Mouse (Mus musculus): ENCODE data around the gene Amn1. TPM values are rescaled to one million over a fixed set of nuclear protein-coding genes. Genes with fewer than 3 reads are reported as not detected.
A peak's percentile ranks its signal among the peaks of the same experiment; 100 is the strongest.
"Not testable (repeated sequence)": the region's sequence is repeated elsewhere in the genome, so short reads cannot be mapped to it uniquely, and the experiment has no call there.

The Amn1 gene
- polyA plus RNA-seq, 1 experiment from 2014 or later, result 31.2 TPM

DNA sequence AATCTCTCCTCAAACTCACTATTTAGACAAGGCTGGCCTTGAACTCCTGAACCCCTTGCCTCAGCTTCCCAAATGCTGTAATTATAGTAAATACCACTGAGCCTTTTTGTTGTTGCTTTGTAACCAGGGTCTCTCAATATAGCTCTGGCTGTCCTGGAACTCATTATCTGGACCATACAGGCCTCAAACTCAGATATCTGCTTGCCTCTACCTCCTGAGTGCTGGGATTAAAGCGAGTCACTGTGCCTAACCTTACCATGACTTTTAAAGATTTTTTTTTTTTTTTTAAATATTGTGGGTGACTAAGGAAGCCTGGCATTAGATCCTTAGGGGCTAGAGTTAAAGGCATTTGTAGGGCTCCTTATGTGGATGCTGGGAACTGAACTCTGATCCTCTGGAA, 4.5 kb downstream of the Amn1 start:
- 96% methylated on average over 1 of the region's 1 CpGs for WGBS
- H3K4me1 ChIP-seq, result peaks cover 18% of the 10 kb centered on the region
- peaks cover 4% of the 10 kb centered on the region; the same call in 1 of the 2 replicates for H3K9me3 ChIP-seq (replicated peaks)
- H3K9ac ChIP-seq, result no peak overlapping the region
- no peak overlapping the region for H3K4me2 ChIP-seq
- no peak overlapping the region for H3K4me3 ChIP-seq (replicated peaks)
- H3K36me3 ChIP-seq, result peaks cover 48% of the 10 kb centered on the region
- no peak for ATAC-seq (replicated peaks; ENCODE audit: low FRiP score)
- H3K27me3 ChIP-seq, result no peaks in the 10 kb centered on the region
- no peak overlapping the region for H3K27ac ChIP-seq

DNA sequence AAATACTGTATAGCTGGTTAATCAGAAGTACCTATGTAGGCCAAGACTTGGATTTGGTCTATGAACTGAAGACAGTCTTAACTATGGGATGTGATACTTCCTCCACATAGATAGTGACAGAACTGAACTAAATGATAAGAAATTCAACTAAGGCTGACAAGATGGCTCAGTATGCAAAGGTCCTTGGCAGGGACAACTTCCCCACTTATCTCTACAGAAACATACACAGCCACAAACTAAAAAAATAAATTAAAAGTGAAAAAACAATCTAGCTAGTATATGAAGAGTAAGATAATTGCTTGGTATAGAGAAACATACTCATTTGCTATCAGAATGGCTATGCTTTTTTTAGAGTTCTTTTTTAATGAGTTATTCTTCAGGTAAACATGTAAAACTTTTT, 9.4 kb downstream of the Amn1 start:
- Histone ChIP-seq H3K4me1 (no peaks in the 10 kb centered on the region), H3K4me3 (replicated peaks) (no peak overlapping the region), H3K36me3 (peaks cover 91% of the 10 kb centered on the region), H3K27me3 (no peaks in the 10 kb centered on the region), H3K4me2 (no peak overlapping the region), H3K9me3 (replicated peaks) (peaks cover 7% of the 10 kb centered on the region), H3K27ac (no peak overlapping the region), H3K9ac (no peak overlapping the region)
- ATAC-seq (replicated peaks; ENCODE audit: low FRiP score), result no peak

DNA sequence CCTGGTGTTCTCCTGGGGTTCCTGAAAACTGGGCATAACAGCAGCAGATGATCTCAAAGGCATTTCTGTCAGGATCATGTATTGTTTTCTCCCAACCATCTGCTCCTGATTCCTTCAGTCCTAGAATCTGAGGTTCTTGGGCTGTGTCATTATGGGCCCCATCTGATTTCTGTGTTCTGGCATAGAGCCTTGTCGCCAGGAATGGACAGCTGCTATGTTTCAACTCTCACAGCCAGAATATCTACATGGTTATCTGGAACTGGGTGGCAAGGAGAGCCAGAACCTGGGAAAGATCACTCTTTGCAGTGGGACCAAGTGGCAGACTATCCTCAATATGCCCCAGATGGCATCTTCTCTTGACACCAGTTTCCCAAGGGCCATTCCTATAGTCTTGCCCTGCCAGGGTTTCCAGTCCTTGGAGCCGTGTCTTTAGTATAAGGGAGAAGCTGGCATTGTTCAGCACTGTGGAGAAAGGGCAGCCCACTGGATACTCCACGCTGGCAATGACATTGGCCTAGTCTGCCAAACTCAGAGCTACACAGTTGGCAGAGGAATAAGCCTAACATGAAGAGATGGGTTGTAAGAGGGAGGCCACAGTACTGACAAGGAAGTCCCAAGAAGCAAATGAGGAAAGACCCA, 13.5 kb downstream of the Amn1 start:
- peaks cover 68% of the 10 kb centered on the region for H3K36me3 ChIP-seq
- no peaks in the 10 kb centered on the region for H3K4me1 ChIP-seq
- H3K9ac ChIP-seq, result no peak overlapping the region
- no peak for ATAC-seq (replicated peaks; ENCODE audit: low FRiP score)
- no peak overlapping the region for H3K27ac ChIP-seq
- no peaks in the 10 kb centered on the region for H3K27me3 ChIP-seq
- no peak overlapping the region for H3K4me3 ChIP-seq (replicated peaks)
- peaks cover 3% of the 10 kb centered on the region for H3K9me3 ChIP-seq (replicated peaks)
- 88% methylated on average over 3 of the region's 3 CpGs for WGBS
- no peak overlapping the region for H3K4me2 ChIP-seq

DNA sequence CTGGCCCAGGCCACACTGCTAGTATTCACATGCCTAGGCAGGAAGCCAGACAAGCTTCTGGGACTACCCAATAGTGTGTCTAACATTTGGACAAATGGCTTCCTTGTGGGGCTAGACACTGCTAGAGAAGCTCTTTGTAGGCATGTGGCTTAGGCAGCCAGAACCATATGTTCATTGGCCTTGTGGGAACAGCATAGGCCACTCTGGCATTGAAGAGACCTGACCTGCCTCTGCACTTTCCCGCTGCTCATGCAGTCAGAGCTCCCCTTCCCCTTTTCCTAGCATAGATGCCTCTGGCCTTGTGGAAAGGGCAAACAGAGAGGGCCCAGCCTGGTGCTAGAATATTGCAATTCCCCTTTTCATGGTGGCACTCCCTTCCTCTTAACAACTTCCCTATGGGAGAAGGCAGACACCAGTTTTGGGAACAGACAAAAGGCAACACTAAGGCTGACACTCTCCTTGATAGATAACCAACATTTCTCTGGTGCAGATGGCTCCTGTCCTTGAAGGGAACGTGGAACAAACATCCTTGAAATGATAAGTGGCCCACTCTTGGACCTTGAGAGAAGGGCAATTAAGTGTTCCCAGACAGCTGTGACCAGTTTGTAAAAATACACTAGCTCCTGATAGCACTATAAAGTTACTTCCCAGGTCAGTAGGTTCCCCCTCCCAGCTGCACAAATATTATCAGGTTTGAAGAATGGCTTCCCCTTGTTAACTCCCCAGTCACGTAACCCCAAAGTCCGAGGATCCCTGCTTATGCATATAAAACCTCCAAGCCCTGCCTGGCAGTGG, 14.5 kb downstream of the Amn1 start:
- Histone ChIP-seq H3K36me3 (peaks cover 61% of the 10 kb centered on the region), H3K4me3 (replicated peaks) (no peak overlapping the region), H3K27me3 (no peaks in the 10 kb centered on the region), H3K9ac (no peak overlapping the region), H3K4me1 (no peaks in the 10 kb centered on the region), H3K4me2 (no peak overlapping the region), H3K27ac (peak overlapping the region; percentile 63), H3K9me3 (replicated peaks) (peaks cover 3% of the 10 kb centered on the region)
- WGBS, result 27% methylated on average over 4 of the region's 4 CpGs
- ATAC-seq (replicated peaks; ENCODE audit: low FRiP score), result peak; percentile 81

DNA sequence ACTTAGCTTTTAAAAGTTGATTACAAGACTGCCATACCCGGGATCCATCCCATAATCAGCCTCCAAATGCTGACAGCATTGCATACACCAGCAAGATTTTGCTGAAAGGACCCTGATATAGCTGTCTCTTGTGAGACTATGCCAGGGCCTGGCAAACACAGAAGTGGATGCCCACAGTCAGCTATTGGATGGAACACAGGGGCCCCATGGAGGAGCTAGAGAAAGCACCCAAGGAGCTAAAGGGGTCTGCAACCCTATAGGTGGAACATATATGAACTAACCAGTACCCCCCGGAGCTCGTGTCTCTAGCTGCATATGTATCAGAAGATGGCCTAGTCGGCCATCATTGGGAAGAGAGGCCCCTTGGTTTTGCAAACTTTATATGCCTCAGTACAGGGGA, 18.5 kb downstream of the Amn1 start:
- H3K27ac ChIP-seq; H3K4me1 ChIP-seq; H3K4me3 ChIP-seq (replicated peaks); ATAC-seq (replicated peaks; ENCODE audit: low FRiP score); H3K9ac ChIP-seq; H3K4me2 ChIP-seq; H3K27me3 ChIP-seq; H3K9me3 ChIP-seq (replicated peaks): not testable (repeated sequence)
- H3K36me3 ChIP-seq, result peaks cover 51% of the 10 kb centered on the region
- 82% methylated on average over 4 of the region's 4 CpGs for WGBS

DNA sequence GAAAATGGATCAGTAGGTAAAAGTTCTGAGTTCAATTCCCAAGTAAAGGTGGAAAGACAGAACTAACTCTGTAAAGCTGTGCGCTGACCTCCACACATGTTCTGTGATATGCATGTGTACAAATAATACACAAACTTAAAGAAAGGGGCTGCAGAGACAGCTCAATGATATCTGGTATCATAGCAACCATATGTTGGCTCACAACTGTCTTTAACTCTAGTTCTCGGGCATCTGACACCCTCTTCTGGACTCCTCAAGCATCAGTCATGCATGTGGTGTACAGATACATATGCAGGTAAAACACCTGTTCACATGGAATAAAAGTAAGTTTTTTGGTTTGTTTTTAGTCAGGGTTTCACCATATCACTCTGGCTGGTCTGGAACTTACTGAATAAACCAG, 20.1 kb downstream of the Amn1 start:
- Histone ChIP-seq H3K4me3 (replicated peaks) (no peak overlapping the region), H3K36me3 (peaks cover 49% of the 10 kb centered on the region), H3K9ac (no peak overlapping the region), H3K9me3 (replicated peaks) (no peaks in the 10 kb centered on the region), H3K27me3 (no peaks in the 10 kb centered on the region), H3K27ac (no peak overlapping the region), H3K4me1 (no peaks in the 10 kb centered on the region), H3K4me2 (no peak overlapping the region)
- 98% methylated on average over 2 of the region's 2 CpGs for WGBS
- ATAC-seq (replicated peaks; ENCODE audit: low FRiP score), result no peak

DNA sequence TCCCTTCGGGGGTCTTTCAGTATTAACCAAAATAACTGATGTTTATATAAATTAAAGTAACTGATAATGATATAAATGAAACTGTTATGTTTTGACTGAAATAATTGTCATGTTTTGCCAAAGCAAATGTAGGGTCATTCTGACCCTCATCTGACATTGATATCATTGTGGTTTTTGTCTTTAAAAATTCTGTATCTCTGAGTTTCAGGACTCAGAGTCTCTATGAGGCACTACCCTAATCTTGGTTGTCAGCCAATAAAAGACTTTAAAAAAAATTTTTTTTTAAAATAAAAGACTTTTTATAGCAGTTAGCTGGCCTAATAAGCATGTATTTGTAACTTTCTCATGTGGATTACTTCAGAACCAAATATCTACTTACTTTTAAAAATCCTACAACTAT, 20.8 kb downstream of the Amn1 start:
- Histone ChIP-seq H3K4me2 (no peak overlapping the region), H3K27ac (no peak overlapping the region), H3K4me1 (no peaks in the 10 kb centered on the region), H3K4me3 (replicated peaks) (no peak overlapping the region), H3K9me3 (replicated peaks) (no peaks in the 10 kb centered on the region), H3K9ac (no peak overlapping the region), H3K36me3 (peaks cover 56% of the 10 kb centered on the region), H3K27me3 (no peaks in the 10 kb centered on the region)
- 95% methylated on average over 1 of the region's 1 CpGs for WGBS
- ATAC-seq (replicated peaks; ENCODE audit: low FRiP score), result no peak

DNA sequence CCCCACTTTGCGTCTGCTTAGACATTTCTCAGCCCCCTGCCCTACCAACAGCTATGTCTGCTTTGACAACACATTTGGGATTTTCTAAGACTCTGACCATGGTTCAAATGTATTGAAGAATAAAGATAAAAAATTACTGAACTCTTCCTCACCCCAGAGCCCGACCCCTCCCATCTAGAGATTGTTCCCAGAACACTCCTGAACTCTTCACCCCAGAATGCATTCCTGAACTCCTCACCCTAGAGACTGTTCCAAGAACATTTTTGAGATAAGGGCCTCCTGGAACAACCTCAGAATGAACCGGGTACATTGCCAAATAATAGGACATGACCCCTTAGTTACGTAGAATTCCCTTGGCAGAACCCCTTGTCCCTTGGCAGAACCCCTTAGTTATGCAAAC, 21.5 kb downstream of the Amn1 start:
- H3K4me2 ChIP-seq; H3K27ac ChIP-seq; ATAC-seq (replicated peaks; ENCODE audit: low FRiP score); H3K4me3 ChIP-seq (replicated peaks); H3K9ac ChIP-seq; H3K4me1 ChIP-seq; H3K9me3 ChIP-seq (replicated peaks); H3K27me3 ChIP-seq: not testable (repeated sequence)
- 76% methylated on average over 3 of the region's 4 CpGs for WGBS
- peaks cover 62% of the 10 kb centered on the region for H3K36me3 ChIP-seq

DNA sequence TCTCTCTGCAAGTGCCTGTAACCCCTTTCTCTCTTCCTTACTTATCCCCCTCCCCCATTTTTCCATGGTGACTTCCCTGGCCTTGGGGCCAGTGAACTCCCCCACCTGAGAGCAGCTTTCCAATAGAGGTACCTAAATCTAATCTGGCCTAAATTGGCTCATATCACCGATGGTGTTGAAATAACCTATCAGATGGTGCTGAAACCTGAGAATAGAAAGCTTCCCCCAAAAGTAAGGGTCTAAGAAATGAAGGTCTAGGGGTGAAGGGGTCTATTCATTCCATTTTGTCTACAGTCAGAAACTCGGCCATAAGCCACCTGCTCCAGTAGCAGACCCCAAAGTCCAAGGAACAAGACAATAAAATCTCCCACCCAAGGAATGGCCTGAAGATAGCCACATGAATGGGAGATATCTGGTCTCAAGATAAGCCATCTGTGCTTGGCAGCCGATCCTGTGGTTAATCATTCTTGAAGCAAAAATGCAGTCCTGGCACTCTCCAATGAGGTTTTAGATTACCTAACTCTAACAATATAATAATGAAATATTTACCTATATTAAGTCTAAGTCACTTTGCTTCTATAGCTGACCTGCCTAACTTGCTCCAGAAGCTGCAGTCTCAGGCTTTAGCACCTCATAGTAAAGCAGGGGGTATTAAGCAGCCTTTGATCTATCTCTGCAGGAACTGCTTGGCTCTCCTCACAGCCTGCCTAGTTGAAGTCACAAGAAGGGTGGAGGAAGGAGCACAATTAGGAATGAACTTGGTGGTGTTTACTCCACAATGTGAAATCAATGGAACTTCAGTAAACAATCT, 33.3 kb downstream of the Amn1 start:
- H3K27ac ChIP-seq, result peak overlapping the region; percentile 61
- WGBS, result 42% methylated on average over 3 of the region's 3 CpGs
- peak; percentile 27; the same call in 1 of the 2 replicates for ATAC-seq (replicated peaks; ENCODE audit: low FRiP score)

DNA sequence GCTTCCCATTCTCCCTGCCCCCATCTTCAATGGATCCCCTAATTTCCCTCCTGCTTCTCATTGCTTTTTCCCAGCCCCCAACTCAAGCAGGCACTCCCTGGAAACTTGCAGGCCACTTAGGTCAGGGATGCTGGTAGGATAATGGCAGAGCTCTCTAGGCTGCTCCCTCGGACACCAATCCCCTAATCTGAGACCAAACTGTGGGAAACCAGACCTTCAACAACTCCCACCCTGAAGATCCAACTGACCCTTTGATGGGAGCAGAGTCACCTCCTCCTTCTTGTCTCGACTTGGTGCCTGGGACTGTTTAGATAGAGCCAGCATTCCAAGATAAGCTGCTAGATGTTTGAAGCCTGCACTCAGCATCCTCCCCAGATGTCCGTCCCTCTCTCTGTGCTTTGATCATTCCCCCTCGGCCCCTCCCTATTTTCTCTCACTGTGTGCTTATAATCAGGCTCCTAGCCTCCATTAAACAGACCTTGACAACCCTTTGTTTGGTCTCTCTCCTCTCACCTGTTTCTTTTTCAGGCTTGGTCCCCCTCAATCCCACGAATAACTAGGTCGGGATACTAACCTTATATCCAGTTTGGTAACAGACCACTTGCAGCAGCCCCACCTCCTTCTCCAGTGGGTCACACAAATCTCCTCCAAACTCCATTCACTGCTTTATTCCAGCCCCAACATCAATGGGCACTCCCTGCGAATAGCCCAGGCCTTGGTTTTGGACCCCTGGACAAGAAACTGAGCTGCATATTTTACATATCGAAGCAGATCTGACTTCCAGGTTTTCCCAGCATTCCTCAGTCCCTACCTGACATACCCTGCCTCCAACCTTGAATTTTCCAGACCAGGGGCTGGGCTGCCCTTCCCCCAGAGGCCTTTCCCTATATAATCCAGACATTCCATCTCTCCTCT, 34.1 kb downstream of the Amn1 start:
- no peak overlapping the region for H3K4me2 ChIP-seq
- H3K9me3 ChIP-seq (replicated peaks), result no peaks in the 10 kb centered on the region
- peaks cover 15% of the 10 kb centered on the region for H3K4me1 ChIP-seq
- no peaks in the 10 kb centered on the region for H3K27me3 ChIP-seq
- H3K36me3 ChIP-seq, result peaks cover 38% of the 10 kb centered on the region
- ATAC-seq (replicated peaks; ENCODE audit: low FRiP score), result peak; percentile 59
- no peak overlapping the region for H3K4me3 ChIP-seq (replicated peaks)
- 18% methylated on average over 8 of the region's 8 CpGs for WGBS
- no peak overlapping the region for H3K9ac ChIP-seq
- H3K27ac ChIP-seq, result peak overlapping the region; percentile 61

More for the DNA sequence above, 33.3 kb downstream of the Amn1 start:
- Histone ChIP-seq H3K4me3 (replicated peaks) (no peak overlapping the region), H3K4me1 (peaks cover 15% of the 10 kb centered on the region), H3K9ac (no peak overlapping the region), H3K4me2 (no peak overlapping the region), H3K36me3 (peaks cover 40% of the 10 kb centered on the region), H3K9me3 (replicated peaks) (no peaks in the 10 kb centered on the region), H3K27me3 (no peaks in the 10 kb centered on the region)

DNA sequence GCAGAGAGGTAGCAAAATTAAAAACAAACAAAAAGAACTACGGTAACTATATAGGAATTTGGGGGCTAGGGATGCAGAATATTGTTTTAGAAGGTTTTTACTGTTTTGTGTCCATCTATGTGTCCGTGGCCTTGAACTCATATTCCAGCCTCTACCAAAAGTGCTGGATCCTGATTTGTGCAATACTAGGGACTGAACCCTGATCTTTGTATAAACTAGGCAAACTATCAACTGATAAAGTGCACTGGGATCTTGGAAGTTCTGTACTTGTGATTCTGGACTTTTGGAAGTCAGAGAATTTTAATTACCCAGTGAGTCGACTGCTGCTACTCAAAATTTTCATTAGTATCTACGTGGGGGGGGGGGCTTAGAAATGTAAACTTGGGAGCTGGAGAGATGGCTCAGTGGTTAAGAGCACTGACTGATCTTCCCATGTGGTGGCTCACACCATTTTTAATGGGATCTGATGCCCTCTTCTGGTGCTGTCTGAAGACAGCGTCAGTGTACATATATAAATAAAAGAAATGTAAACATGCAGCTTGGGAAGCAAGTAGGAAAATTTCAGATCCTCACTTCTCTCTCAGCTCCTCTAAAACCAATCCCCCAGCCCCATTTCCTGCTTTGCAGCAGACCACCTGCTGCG, 34.9 kb downstream of the Amn1 start:
- ATAC-seq (replicated peaks; ENCODE audit: low FRiP score), result no peak
- Histone ChIP-seq H3K4me1 (peaks cover 16% of the 10 kb centered on the region), H3K9ac (no peak overlapping the region), H3K36me3 (peaks cover 31% of the 10 kb centered on the region), H3K27ac (peak overlapping the region; percentile 61; the same call in 1 of the 2 replicates), H3K9me3 (replicated peaks) (no peaks in the 10 kb centered on the region), H3K4me3 (replicated peaks) (no peak overlapping the region), H3K27me3 (no peaks in the 10 kb centered on the region), H3K4me2 (no peak overlapping the region)
- WGBS, result 40% methylated on average over 6 of the region's 6 CpGs
